Mouse (Mus musculus) liver, embryonic 12.5 days (tissue): Measurements from ENCODE around the gene Sucla2. TPM values are rescaled to one million over a fixed set of nuclear protein-coding genes. Genes with fewer than 3 reads are reported as not detected.

ENCODE experiments used
- ATAC-seq: fragments of 200-750 bp; cut with Nextera tagmentation; 2 replicates; pipeline ENCODE4 v1.8.0; 2017; ENCODE audit warnings: moderate number of reproducible peaks, mild to moderate bottlenecking, moderate library complexity
- H3K27ac ChIP-seq: fragments of 300-500 bp; sonication (generic); 2 replicates; pipeline ENCODE4 v1.5.1; 2016; ENCODE audit warnings: mild to moderate bottlenecking
- H3K27me3 ChIP-seq: fragments of 300-500 bp; sonication (generic); replicated peaks from 2 replicates; pipeline ENCODE4 v1.6.1; 2016; ENCODE audit warnings: mild to moderate bottlenecking, moderate library complexity
- H3K36me3 ChIP-seq: fragments of 300-500 bp; sonication (generic); 2 replicates; pipeline ENCODE4 v1.6.1; 2016; ENCODE audit warnings: mild to moderate bottlenecking, moderate library complexity
- H3K4me1 ChIP-seq: fragments of 300-500 bp; sonication (generic); 2 replicates; pipeline ENCODE4 v1.6.1; 2016
- H3K4me2 ChIP-seq: fragments of 300-500 bp; sonication (generic); 2 replicates; pipeline ENCODE4 v1.6.1; 2016; ENCODE audit warnings: mild to moderate bottlenecking, moderate library complexity
- H3K4me3 ChIP-seq: fragments of 300-500 bp; sonication (generic); 2 replicates; pipeline ENCODE4 v1.5.1; 2016; ENCODE audit warnings: mild to moderate bottlenecking, moderate library complexity
- H3K9ac ChIP-seq: fragments of 300-500 bp; sonication (generic); 2 replicates; pipeline ENCODE4 v1.6.1; 2016; ENCODE audit warnings: mild to moderate bottlenecking, moderate library complexity
- H3K9me3 ChIP-seq: fragments of 300-500 bp; sonication (generic); replicated peaks from 2 replicates; pipeline ENCODE4 v1.6.1; 2016; ENCODE audit warnings: mild to moderate bottlenecking, moderate library complexity
- WGBS: fragments of 180-500 bp; shearing (Covaris S2); methylation state at CpG from one replicate; pipeline ENCODE4 v1.1.7; 2016; ENCODE audit not compliant: insufficient replicate concordance; 5-methylcytosine and 5-hydroxymethylcytosine counted together
- polyA plus RNA-seq: library from polyadenylated mRNA; unstranded; fragments of >200 nt; fragmentation: Nextera tagmentation; extraction: Ambion mirVana; gene quantifications from 2 replicates; pipeline ENCODE4 v1.2.1, GENCODE M21; 2016

Sucla2 gene
- polyA plus RNA-seq, 1 experiment from 2014 or later, result 65.1 TPM

- H3K27ac ChIP-seq, result no peak overlapping the region
- no peaks in the 10 kb centered on the region for H3K4me1 ChIP-seq
- no peaks in the 10 kb centered on the region for H3K36me3 ChIP-seq
- ATAC-seq, result no peak
- H3K9ac ChIP-seq, result no peak overlapping the region
- H3K27me3 ChIP-seq, result no peaks in the 10 kb centered on the region
- 74% methylated on average over 4 of the region's 4 CpGs for WGBS
- H3K9me3 ChIP-seq, result no peaks in the 10 kb centered on the region
- no peak overlapping the region for H3K4me2 ChIP-seq
- H3K4me3 ChIP-seq, result no peak overlapping the region
Observed at GRCm38 (mm10) chr14:73631511-73631910, 106.4 kb downstream of the Sucla2 start.

DNA sequence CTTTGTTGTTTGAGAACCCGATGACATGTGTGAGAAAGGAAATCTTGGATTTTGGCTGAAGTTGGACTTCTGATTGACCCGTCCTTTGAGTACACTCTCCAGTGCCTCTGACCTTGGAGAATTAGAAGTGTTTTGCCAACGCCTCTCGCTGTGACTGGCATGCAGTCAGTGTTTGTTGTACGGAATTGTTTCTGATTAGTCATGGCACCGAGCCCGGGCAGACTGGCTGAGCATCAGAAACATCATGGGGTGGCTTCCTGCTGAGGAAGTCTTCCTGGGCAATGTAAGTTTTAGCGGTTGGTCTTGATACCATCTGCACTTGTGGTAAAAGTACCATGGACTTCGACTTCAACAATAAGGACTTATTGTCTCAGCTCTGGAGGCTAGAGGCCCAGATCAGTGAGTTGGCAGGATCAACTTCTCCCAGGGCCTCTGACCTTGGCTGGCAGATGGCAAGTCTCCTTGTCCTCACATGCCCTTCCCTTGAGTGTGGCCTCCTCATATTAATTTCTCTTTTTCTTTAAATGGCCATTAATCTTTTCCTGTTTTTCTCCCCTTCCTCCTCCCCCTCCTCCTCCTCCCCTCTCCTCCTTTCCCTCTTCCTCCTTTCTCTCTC, 107.6 kb downstream of the Sucla2 start:
- Histone ChIP-seq H3K4me2 (no peak overlapping the region), H3K9ac (no peak overlapping the region), H3K27me3 (no peaks in the 10 kb centered on the region), H3K27ac (no peak overlapping the region), H3K4me3 (no peak overlapping the region), H3K9me3 (no peaks in the 10 kb centered on the region), H3K36me3 (no peaks in the 10 kb centered on the region), H3K4me1 (no peaks in the 10 kb centered on the region)
- ATAC-seq, result no peak
- 62% methylated on average over 9 of the region's 9 CpGs for WGBS

DNA sequence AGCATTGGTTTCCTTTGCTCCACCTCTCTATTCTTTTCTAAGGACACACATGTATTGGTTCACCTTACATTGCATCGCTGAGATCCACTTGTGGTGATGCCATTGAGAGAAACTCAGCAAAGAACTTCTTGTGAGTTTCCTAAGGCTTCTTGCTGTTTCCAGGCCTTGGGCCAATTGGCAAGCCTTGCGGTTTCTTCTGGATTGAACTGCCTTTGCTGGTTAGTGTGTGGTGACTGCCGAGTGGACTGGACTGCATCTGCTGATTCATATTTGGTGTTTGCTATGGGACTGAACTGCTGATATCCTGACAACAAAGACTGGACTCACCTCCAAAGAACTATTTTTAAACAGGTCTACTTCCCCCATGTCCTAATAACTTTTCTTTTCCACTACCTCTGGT, 109.2 kb downstream of the Sucla2 start:
- H3K36me3 ChIP-seq, result no peaks in the 10 kb centered on the region
- H3K4me2 ChIP-seq, result no peak overlapping the region
- 68% methylated on average over 3 of the region's 3 CpGs for WGBS
- no peaks in the 10 kb centered on the region for H3K4me1 ChIP-seq
- H3K9ac ChIP-seq, result no peak overlapping the region
- ATAC-seq, result no peak
- no peak overlapping the region for H3K4me3 ChIP-seq
- no peaks in the 10 kb centered on the region for H3K9me3 ChIP-seq
- no peaks in the 10 kb centered on the region for H3K27me3 ChIP-seq
- no peak overlapping the region for H3K27ac ChIP-seq

DNA sequence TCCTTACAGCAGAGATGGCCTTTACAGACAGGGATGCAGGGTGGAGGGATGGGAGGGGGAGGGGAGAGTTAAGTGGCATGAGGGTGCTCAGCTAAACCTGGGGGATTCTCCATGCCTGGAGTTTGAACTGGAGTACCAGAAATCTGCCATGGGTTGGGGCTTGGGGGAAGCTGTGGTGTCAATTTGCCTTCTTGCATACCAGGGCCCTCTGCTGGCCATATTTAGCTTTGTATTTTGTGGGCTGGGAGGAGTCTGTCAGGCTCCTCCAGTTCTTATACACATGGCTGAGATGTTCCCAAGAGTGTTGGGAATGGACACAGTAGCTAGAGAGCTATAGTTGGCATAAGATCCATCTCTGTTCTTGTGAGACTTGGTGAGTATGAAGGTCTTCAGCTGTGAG, 112.3 kb downstream of the Sucla2 start:
- Histone ChIP-seq H3K9ac (no peak overlapping the region), H3K9me3 (no peaks in the 10 kb centered on the region), H3K27me3 (no peaks in the 10 kb centered on the region), H3K27ac (no peak overlapping the region), H3K36me3 (no peaks in the 10 kb centered on the region), H3K4me3 (no peak overlapping the region), H3K4me2 (no peak overlapping the region), H3K4me1 (no peaks in the 10 kb centered on the region)
- no peak for ATAC-seq

Other genes with a start within 250 kb of the Sucla2 start
- 30.1 and 33.3 TPM in 2 replicates for gene Rb1, start 199.5 kb upstream of the Sucla2 start, polyA plus RNA-seq
- 395 and 399 TPM in 2 replicates for gene Itm2b, start 140.0 kb upstream of the Sucla2 start, polyA plus RNA-seq
- 43.0 and 45.1 TPM in 2 replicates for gene Med4, start 15.3 kb upstream of the Sucla2 start, polyA plus RNA-seq
- gene Nudt15, start 22.9 kb downstream of the Sucla2 start, polyA plus RNA-seq, result 5.5 and 5.8 TPM in 2 replicates
- gene Gm21750, start 135.9 kb downstream of the Sucla2 start, polyA plus RNA-seq, result not detected in 2 replicates